Mouse (Mus musculus) spleen, postnatal 10 days (tissue): Measurements from ENCODE around the gene Rtn4r.

ENCODE experiments used
- DNase-seq, 2 experiments: peaks; one replicate each; pipeline ENCODE4 v3.0.0; 2021 to 2022; ENCODE audit warnings: low spot score in 2 of 2

Rtn4r gene

DNA sequence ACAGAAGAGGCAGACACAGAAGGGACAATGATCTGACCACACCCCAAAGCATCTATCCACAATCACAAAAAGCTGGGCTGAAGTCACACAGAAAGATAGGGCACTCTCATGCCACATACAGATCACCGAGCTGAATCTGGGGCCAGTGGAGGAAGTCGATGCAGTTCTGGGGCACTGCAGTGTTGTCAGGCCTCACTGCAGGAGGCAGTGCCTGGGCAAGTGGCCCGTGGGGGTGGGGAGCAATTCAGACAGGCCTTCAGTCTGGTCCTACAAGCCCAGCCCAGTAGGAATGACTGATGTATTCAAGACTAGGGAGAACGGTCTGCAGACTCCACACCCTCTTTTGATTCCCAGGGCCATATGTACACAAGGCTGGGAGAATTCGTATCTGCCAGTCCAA, 2.8 kb upstream of the Rtn4r start:
- DNase-seq, result no peak

DNA sequence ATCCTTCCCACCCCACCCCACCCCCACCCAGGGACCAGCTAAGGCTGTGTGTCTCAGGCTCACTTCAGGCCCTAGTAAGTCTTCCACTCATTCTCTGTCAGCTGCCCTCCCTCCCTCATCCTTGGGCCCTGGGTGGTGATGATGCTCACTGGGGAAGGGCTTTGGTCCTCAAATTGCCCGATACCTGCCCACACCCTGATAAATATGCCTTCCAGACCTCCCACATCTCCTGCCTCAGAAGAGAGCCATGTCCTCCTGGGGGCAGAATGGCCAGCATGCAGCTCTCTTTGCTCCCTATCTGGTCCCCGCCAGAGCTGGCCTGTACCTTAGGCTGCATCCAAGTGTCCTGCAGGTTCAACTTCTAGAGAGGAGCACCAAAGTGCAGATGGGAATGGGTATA, 2.3 kb upstream of the Rtn4r start:
- DNase-seq, result no peak

GRCm38 (mm10) chr16:18126211-18126610, 1.2 kb upstream of the Rtn4r start:
- no peak for DNase-seq

DNA sequence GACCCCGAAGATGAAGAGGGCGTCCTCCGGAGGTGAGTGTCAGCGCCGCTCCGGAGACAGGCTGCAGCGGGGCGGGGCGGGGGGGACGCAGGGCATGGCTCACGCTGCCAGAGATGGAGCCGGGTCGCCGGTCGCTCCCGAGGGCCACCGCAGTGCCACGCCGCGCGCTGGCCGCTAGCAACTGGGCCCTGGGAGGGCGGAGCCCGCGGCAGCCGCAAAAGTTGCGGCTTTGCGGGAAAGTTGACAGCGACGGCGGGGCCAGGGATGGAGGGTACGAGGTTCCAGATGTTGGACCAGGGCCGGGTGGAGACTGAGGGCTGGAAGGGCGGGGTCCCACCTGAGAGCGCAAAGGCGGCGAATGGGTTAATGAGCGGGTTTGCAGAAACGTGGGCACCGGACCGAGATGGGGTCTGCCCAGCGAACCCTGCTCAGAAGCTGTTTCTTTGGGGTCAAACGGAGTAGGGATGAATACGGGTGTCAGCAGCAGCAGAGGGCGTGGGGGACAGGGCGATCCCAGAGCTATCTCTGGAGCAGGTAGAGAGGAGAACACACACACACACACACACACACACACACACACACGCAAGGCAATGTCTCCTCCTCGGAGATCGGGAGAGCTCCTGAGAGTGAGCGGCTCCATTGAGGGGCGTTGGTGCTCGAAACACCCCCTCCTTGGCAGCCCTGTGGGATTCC, 575 bp downstream of the Rtn4r start:
- no peak for DNase-seq

DNA sequence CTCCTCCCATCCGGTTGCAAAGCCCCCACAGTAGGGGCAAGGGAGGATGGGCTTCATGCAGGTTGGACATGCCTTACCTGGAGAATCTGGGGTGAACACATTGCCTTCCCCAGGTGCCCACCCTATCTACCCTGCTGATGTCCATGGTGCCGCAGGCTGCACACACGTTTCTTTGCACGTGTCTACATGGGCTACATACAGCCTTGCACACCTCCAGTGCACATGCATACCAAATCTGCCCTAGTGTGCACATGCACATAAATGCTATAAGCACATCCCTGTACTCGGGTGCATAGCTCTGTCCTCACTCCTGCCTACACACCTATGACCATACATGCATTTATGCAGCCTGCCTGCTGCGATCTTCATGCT, 1.1 kb downstream of the Rtn4r start:
- DNase-seq, result no peak

GRCm38 (mm10) chr16:18129413-18129812, 2.0 kb downstream of the Rtn4r start:
- no peak for DNase-seq

DNA sequence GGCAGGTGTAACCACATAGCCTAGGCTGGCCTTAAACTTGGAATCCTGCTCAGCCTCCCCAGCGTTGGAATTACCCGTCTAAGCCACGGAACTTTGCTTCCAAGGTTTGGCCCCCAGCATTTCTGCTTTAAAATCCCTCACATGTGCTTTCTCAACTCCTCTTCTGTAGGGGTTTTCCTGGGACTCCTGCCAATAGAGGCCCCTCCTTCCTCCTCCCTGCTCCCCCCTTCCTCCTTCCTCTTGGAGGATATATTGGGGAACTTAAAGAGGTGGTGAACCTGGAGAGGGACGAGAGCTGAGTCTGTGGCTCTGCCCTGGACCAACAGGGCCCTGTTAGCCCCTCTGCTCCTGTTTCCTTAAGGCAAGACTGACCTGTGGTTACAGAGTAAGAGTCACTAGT, 2.8 kb downstream of the Rtn4r start:
- no peak for DNase-seq

DNA sequence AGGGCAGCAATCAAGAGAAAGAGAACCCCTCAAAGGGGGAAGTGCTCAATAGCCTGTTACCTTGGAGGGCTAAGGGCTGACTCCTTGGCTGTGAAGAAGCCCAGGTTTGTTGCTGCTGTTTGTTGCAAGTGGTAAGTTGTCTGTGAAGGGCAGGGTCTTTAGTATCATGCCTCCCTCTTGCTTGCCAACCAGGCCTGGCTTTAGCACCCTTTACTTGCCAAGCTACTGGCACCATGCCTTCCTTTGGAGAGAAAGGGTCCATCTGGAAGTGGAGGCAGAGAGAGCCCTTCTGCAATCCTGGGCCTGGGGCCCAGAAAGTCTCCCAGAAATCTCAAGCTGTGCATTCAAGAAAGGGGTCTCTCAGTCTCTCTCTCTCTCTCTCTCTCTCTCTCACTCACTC, 3.3 kb downstream of the Rtn4r start:
- no peak for DNase-seq

GRCm38 (mm10) chr16:18131245-18131939, 4.0 kb downstream of the Rtn4r start:
- no peak for DNase-seq

DNA sequence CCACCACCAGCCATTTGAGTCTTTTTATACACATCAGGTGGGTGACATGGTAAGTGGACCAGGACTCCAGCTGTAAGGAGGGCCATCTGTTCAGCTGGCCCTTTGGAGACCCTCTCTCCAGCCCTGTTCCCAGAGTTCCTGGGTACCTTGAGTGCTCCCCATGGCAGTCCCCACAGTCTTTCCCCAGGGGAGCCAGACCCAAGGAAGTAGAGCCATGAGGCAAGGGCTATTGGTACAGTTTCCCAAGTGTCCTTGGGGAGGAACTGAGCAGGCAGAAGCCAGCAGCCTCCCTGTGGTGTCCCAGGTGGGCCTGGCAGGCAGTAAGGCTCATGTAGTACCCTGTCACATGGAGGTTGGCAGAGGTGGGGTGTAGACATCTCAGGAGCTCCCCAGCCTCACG, 4.6 kb downstream of the Rtn4r start:
- DNase-seq, result no peak

GRCm38 (mm10) chr16:18132575-18132974, 5.1 kb downstream of the Rtn4r start:
- DNase-seq, result no peak

DNA sequence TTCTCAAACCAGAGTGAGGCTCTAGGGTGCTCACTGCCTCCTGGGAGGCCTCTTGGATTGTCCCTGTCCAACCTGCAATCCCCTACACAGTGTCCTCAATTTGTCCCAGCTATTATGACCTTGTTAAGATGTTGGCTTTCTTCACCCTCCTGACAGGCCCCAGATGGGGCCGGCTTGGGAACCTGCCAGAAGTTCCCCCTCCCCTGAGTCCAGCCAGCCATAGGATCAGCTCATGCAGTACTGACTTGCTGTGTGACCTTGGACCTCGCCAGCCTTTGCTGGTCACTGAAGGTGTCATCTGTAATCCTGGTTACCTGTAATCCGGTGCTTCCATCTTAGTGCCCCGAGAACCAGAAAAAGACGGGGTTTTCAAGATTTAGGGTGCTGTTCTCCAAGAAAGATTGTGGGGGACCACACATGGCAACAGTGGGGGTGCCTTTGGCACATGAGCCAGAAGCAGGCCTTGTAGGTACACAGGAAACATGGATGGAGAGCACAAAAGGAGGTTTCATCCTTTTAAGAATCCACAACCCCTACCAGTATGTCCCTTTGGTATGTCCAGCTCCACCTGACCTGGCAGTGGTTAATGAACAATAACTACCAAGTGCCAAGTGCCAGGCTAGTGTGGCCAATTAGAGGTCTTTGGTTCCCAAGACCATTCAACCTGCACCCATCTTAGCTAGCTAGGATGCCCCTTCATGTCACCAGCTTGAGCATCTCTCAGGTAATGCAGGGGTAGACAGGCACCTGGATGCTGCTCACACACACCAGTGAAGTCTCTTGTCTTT, 5.9 kb downstream of the Rtn4r start:
- no peak for DNase-seq

DNA sequence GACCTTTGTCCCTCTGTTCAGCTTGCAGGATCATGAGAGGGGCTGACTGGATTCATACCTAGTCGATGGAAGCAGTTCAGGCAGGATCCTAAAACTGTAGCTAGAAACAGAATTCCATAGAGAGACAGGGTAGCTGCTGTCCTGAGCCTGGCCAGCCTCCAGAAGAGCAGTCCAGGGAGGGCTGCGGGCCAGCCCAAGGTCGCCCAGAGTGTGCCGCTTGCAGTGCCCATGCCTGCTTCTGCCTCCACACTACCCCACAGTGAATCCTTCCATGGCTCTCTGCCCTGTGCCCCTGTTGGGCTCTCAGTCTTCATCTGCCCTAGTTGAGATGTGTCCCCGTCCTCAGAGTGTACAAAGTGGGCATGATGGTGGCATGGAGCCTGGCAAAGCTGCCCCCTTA, 7.8 kb downstream of the Rtn4r start:
- DNase-seq, result no peak

GRCm38 (mm10) chr16:18136015-18136414, 8.6 kb downstream of the Rtn4r start:
- no peak for DNase-seq

DNA sequence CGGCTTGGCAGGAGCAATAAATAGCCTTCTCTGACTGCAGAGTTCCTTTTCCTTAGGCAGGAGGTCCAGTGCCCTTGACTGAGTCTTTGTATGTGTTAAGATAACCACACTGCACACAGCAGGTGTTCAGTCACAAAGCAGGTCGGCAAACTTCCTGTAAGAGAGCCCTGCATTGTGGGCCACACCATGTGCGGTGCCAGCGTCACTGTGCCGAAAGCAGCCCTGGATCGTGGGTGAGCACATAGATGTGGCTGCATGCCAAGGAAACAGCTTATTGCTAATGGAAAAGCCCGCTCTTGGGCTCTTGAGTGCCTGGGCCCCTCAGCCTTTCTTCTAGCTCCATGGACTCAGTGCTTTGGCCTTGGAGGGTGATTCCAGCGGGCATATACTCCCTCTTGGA, 16.8 kb downstream of the Rtn4r start:
- DNase-seq, result no peak

DNA sequence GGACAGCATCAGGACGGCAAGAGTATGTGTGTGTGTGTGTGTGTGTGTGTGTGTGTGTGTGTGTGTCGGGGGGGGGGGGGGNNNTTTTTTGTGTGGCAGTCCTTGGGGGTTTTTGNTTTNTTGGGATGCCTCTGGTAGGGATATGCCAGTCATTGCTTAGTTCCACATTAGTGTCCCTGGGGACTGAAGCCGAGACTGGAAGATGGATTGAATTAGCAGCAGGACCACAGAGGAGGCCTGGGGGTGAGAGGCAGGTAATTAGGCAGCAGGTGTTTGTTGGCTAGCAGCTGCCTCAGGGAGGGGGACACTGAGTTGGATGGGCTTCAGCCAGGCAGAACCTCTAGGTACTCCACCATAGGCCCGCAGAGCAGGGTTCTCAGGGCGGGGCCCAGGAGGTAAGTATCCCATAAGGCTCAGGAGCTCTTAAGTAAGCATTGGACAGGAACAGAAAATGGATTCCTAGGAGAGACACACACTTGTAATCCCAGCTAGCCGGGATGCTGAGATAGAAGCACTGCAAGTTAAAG, 18.0 kb downstream of the Rtn4r start:
- no peak for DNase-seq

- DNase-seq, result no peak
These were observed 20.9 kb downstream of the Rtn4r start for GRCm38 (mm10) chr16:18148208-18148876.

DNA sequence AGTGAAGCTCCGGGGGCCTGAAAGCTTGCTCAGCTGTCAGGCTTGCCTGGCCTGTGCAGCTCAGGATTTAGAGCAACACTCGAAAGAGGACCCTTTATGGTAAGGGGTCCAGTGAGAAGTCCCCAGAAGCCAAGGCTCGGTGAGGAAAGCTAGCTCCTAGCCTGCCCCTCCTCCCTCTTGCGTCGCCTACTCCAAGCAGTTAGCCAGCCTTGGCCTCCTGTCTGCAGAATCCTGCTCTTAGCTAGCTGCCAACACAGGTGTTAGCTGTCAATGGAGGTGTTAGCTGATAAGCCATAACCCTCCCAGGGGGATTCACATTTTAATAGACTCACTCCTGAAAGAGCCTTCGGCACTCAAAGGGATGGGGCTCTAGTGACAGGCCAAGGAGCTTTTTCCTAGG, 21.8 kb downstream of the Rtn4r start:
- no peak for DNase-seq

DNA sequence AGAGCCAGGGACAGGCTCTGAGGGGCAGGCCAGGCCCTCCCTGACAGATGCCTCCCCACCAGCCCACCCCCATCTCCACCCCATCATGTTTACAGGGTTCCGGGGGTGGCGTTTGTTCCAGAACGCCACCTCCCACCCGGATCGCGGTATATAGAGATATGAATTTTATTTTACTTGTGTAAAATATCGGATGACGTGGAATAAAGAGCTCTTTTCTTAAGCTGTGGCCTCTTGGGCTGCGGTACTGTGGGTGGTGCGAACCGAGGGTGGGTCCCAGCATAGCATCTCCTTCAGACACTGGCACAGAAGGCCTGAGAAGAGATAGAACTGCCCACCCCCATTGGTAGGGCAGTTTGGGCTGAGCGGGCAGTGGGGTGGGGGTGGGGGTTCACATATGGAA, 24.7 kb downstream of the Rtn4r start:
- DNase-seq, result no peak

DNA sequence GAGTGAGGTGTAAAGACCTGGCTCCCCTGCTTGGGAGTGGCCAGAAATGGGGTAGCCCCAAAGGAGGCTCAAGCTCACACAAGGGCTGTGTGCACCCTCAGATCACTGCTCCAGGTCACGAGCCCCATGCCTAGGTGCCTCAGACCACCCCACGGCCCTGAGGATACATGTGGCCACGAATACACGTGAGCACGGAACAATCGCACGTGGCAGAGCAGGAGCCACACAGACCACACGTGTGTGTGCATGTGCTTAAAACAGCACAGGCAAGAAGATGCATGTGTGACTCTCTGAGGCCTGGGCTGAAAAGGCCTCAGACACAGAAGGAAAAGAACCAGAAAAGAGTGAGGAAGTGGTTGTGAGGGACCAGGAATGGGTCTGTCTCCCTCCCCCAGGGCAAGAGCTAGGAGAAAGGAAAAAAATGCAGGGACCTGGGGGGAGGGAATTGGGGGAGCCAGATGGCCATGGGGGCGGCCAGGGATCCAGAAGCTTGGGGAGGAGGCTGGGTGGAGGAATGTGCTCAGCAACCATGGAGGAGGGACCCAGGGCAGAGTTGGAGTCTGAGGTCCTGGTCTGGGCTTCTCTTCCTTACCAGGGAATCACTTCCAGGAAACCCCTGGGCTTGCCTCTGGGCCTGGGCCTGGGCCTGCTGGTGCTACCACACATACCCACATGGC, 25.5 kb downstream of the Rtn4r start:
- DNase-seq, result no peak

GRCm38 (mm10) chr16:18154521-18155171, 27.2 kb downstream of the Rtn4r start:
- no peak for DNase-seq
